Mouse (Mus musculus): Measurements from ENCODE around the gene Fgf7.

Fgf7 gene

DNA sequence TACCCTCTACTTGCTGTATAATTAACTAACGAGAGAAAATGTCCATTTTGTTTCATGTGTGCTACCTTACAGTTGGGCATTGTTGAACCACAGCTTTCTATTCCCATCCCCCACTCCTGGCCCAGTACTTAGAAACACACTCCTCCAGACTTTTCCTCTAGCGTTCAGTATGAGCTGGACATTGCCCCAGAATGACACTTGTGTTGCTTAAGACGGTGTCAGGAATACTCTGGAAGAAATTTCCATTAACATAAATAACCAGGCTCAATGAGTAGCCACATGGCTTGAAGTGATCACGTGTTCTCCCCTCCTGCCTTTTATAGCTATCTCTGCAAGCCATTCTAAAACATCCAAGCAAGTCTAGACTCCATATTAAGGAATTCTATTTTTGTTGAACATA lies 26.1 kb downstream of the Fgf7 start:
- in situ Hi-C loops (cut with MboI, MseI), result no loop called here

GRCm38 (mm10) chr2:126061037-126061773 lies 26.7 kb downstream of the Fgf7 start:
- in situ Hi-C loops (cut with MboI, MseI), result no loop called here

DNA sequence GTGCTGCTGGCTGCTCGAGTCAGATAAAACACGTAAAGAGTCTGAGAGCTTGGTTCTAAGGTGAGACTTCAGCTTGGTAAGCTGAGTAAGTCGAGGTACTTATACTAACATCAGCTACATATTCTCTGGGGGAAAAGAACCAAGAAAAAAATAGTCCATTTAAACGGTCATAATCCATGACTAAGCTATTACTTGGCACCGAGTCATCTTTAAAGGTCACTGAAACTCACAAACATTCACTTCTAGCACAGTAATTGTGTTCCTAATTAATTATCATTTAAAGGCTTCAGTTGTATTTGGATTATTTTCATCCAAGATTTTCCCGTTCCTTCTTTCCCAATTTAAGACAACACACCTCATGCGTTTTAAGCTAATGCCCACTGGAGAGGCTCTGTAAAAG lies 28.4 kb downstream of the Fgf7 start:
- in situ Hi-C loops (cut with MboI, MseI), result no loop called here

DNA sequence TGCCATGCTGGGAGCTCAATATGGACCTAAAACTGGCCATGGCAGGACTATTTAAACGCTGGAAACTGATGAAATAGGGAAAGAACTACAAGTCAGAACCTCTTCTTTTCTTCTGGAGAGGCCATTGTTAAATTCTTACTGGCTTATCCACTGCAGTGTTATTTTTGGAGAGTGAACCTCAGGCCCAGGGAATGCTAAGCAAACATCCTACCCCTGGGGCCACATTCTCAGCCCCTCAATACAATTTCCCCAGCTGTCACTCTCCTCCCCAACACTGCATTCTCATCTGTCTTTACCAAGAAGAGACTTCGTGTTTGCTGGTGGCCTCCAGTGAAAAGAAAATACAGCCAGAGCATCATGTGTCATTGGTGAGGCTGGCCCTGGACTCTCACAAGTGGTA lies 30.4 kb downstream of the Fgf7 start:
- in situ Hi-C loops (cut with MboI, MseI), result no loop called here

- in situ Hi-C loops (cut with MboI, MseI), result no loop called here
These were observed 30.9 kb downstream of the Fgf7 start for GRCm38 (mm10) chr2:126065303-126065856.

- in situ Hi-C loops (cut with MboI, MseI), result no loop called here
These were observed 35.3 kb downstream of the Fgf7 start for GRCm38 (mm10) chr2:126069740-126070139.

- in situ Hi-C loops (cut with MboI, MseI), result no loop called here
These were observed 39.3 kb downstream of the Fgf7 start for GRCm38 (mm10) chr2:126073744-126074143.

DNA sequence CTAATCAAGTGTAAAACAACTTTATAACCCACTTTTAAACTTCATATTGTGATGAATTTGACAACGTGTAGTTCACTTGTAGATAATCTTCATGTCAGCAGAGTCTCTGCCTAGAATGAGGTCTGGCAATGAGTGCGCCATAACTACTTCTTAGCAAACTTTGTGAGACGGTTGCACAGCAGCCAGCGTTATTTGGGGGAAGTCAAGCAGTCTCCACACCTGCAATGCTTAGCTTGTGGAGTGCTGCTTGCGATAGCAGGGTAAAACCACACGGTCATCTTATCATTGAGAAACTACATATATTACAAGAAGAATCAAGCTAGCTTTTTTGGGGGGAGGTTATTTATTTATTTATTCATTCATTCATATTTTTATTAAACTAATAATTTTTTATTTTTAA lies 42.0 kb downstream of the Fgf7 start:
- in situ Hi-C loops (cut with MboI, MseI), result no loop called here

DNA sequence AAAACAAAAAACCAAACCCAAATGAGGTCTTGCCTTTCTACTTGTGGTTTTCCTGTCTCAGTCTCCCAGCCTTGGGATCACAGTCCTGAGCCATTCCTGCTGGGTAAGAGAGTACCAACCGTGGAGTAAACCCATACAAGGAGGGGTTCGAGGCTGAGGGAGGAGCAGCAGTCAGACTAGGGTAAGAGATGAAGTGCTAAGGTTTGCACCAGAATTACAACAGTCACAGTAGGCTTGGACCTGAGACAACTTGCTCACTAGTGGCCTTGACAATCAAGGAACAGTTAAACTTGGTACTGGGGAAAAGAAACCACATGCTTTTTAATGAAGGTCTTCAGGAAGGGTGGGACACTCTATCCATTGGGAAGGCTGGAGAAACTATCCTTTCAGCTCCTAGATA lies 44.6 kb downstream of the Fgf7 start:
- in situ Hi-C loops (cut with MboI, MseI), result no loop called here

- in situ Hi-C loops (cut with MboI, MseI), result no loop called here
These were observed 49.9 kb downstream of the Fgf7 start for GRCm38 (mm10) chr2:126084326-126084725.

GRCm38 (mm10) chr2:126086187-126086586 lies 51.7 kb downstream of the Fgf7 start:
- in situ Hi-C loops (cut with MboI, MseI), result no loop called here

GRCm38 (mm10) chr2:126090432-126090831 lies 56.0 kb downstream of the Fgf7 start:
- in situ Hi-C loops (cut with MboI, MseI), result no loop called here

DNA sequence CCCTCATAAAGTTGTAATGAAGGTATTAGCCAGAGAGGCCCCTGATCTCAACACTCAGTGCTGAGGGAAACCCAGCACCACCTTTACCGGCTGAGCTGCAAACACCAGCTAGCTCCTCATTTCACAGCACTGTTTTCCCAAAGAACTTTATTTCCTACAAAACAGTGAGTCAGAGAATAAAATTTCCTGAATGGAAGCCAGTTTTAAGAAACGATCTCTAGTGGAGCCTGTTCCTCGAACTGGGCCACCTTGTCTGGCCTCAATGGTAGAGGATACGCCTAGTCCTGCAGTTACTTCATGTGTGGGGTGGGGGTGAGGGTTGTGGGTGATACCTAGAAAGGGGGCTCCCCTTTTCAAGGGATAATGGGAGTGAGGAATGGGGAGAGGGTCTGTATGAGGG lies 60.2 kb downstream of the Fgf7 start:
- in situ Hi-C loops (cut with MboI, MseI), result no loop called here

Data from T-helper 2 cell (primary cell).